Mouse (Mus musculus) megakaryocyte, embryonic 14.5 days (primary cell): ENCODE measurements around the gene Tlr8.

Experiments used
- FLI1 ChIP-seq: IDR thresholded peaks from 2 replicates; pipeline ENCODE4 v1.6.1; 2012; ENCODE audit warnings: low read length, inconsistent platforms, mixed read lengths
- GATA1 ChIP-seq: IDR thresholded peaks from 3 replicates; pipeline ENCODE4 v1.6.1; 2012; ENCODE audit warnings: mixed read lengths, low read length, inconsistent platforms, borderline replicate concordance

GRCm38 (mm10) chrX:167210319-167210728 is 53.8 kb downstream of the Tlr8 start:
- TF ChIP-seq FLI1 = no peak
- no peak for TF ChIP-seq GATA1
